Mouse (Mus musculus) megakaryocyte progenitor cell, adult 5-6 weeks (primary cell): ENCODE data around the gene Cox5b. TPM values are rescaled to one million over a fixed set of nuclear protein-coding genes. Genes with fewer than 3 reads are reported as not detected.

Experiments
- total RNA-seq, 2 experiments: library from RNA; stranded (forward) in 1 of 2; stranded (reverse) in 1 of 2; fragments of 157-497, 149-512 nt in 1 of 2; fragments of 200-1000 nt in 1 of 2; gene quantifications; 2 replicates each; pipeline versions ENCODE4 v1.2.3 to v1.2.4; 2015 to 2017

Gene Cox5b
- total RNA-seq, 2 experiments from 2014 or later = 534 to 674 TPM

Other genes starting within 250 kb of the Cox5b start
- 17.0 and 23.0 TPM in 2 replicates for gene Lman2l, start 246.2 kb upstream of the Cox5b start, total RNA-seq (2015)
- 6.5 and 7.1 TPM in 2 replicates for gene Lman2l, start 246.2 kb upstream of the Cox5b start, total RNA-seq (2017)
- gene Cnnm4, start 219.8 kb upstream of the Cox5b start, total RNA-seq (2015) = 10.0 and 12.1 TPM in 2 replicates
- gene Cnnm4, start 219.8 kb upstream of the Cox5b start, total RNA-seq (2017) = 7.0 and 8.4 TPM in 2 replicates
- 13.0 and 15.2 TPM in 2 replicates for gene Cnnm3, start 179.6 kb upstream of the Cox5b start, total RNA-seq (2015)
- 8.0 and 13.0 TPM in 2 replicates for gene Cnnm3, start 179.6 kb upstream of the Cox5b start, total RNA-seq (2017)
- 1.3 and 2.5 TPM in 2 replicates for gene Ankrd23, start 154.6 kb upstream of the Cox5b start, total RNA-seq (2015)
- gene Ankrd23, start 154.6 kb upstream of the Cox5b start, total RNA-seq (2017) = 4.8 and 7.4 TPM in 2 replicates
- 0.62 and 0.83 TPM in 2 replicates for gene Gm42417, start 152.0 kb upstream of the Cox5b start, total RNA-seq (2015)
- gene Gm42417, start 152.0 kb upstream of the Cox5b start, total RNA-seq (2017) = 3.1 TPM in 1 of 2 replicates, not detected in the other
- 4.6 and 4.9 TPM in 2 replicates for gene Ankrd39, start 144.0 kb upstream of the Cox5b start, total RNA-seq (2015)
- 5.4 and 7.3 TPM in 2 replicates for gene Ankrd39, start 144.0 kb upstream of the Cox5b start, total RNA-seq (2017)
- 0.42 and 0.66 TPM in 2 replicates for gene Sema4c, start 133.1 kb upstream of the Cox5b start, total RNA-seq (2015)
- gene Sema4c, start 133.1 kb upstream of the Cox5b start, total RNA-seq (2017) = 0.64 and 1.00 TPM in 2 replicates
- gene Fam178b, start 8.3 kb upstream of the Cox5b start, total RNA-seq (2015) = not detected in 2 replicates
- not detected in 2 replicates for gene Fam178b, start 8.3 kb upstream of the Cox5b start, total RNA-seq (2017)
- not detected in 2 replicates for gene 4933424G06Rik, start 18.7 kb downstream of the Cox5b start, total RNA-seq (2015)
- gene 4933424G06Rik, start 18.7 kb downstream of the Cox5b start, total RNA-seq (2017) = not detected in 2 replicates
- 21.5 and 22.7 TPM in 2 replicates for gene Actr1b, start 23.0 kb downstream of the Cox5b start, total RNA-seq (2015)
- 55.0 TPM in 2 replicates for gene Actr1b, start 23.0 kb downstream of the Cox5b start, total RNA-seq (2017)
- gene Zap70, start 70.3 kb downstream of the Cox5b start, total RNA-seq (2015) = 0.10 and 0.37 TPM in 2 replicates
- gene Zap70, start 70.3 kb downstream of the Cox5b start, total RNA-seq (2017) = not detected in 2 replicates